Mouse (Mus musculus) testis, adult 2 months (tissue): ENCODE measurements around the gene Bsn. TPM values are rescaled to one million over a fixed set of nuclear protein-coding genes. Genes with fewer than 3 reads are reported as not detected.

Source experiments
- H3K27ac ChIP-seq: fragments of 200-500 bp; 2 replicates; pipeline ENCODE4 v1.5.1; 2012; ENCODE audit warnings: low read depth, low read length; ENCODE audit not compliant: control insufficient read depth, insufficient read depth
- H3K27me3 ChIP-seq: fragments of 200-500 bp; 2 replicates; pipeline ENCODE4 v1.6.1; 2012; ENCODE audit warnings: mild to moderate bottlenecking, low read length, moderate library complexity; ENCODE audit not compliant: control insufficient read depth, insufficient read depth
- H3K36me3 ChIP-seq: fragments of 200-500 bp; 2 replicates; pipeline ENCODE4 v1.6.1; 2012; ENCODE audit warnings: mild to moderate bottlenecking, low read length; ENCODE audit not compliant: control insufficient read depth, insufficient read depth
- H3K4me1 ChIP-seq: fragments of 200-500 bp; 2 replicates; pipeline ENCODE4 v1.6.1; 2012; ENCODE audit warnings: low read length; ENCODE audit not compliant: control insufficient read depth, insufficient read depth
- H3K4me3 ChIP-seq: fragments of 200-500 bp; 2 replicates; pipeline ENCODE4 v1.5.1; 2012; ENCODE audit warnings: low read depth, mild to moderate bottlenecking, low read length, moderate library complexity, mixed read lengths; ENCODE audit not compliant: control insufficient read depth
- CTCF ChIP-seq: fragments of 200-500 bp; IDR thresholded peaks from 2 replicates; pipeline ENCODE4 v1.5.1; 2012; ENCODE audit warnings: low read depth, mild to moderate bottlenecking, inconsistent platforms, low read length, moderate library complexity; ENCODE audit not compliant: control insufficient read depth, insufficient read depth, insufficient replicate concordance
- POLR2A ChIP-seq: fragments of 200-500 bp; IDR thresholded peaks from 2 replicates; pipeline ENCODE4 v1.6.1; 2012; ENCODE audit warnings: low read depth, mild to moderate bottlenecking, inconsistent platforms, low read length, moderate library complexity; ENCODE audit not compliant: control insufficient read depth
- polyA plus RNA-seq: library from polyadenylated mRNA; depleted of rRNA; stranded (reverse); fragments of >200 nt; gene quantifications from 2 replicates; pipeline ENCODE4 v1.2.3, GENCODE M21; 2012

The Bsn gene
- polyA plus RNA-seq, 1 experiment: 1.2 TPM

DNA sequence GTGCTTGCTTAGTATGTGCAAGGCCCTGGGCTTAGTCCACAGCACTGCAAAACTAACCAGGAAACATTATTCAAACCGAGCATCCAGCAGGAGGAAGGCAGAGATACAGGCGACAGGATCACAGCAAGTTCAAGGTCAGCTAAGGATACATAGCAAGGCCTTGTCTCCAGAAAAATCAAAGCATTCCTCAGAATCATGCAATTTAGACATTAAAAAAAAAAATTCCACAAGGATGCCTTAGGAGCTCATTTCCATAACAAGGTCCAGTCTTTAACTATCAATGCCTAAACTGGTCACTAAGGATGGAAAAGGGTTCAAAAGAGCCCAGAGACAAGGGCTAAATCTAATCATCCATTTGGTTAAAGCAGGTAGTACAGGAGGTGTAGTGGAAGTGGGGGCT, 35.0 kb upstream of the Bsn start:
- no peak overlapping the region for H3K27ac ChIP-seq
- H3K4me3 ChIP-seq: no peak overlapping the region

GRCm38 (mm10) chr9:108223633-108224032, 33.4 kb upstream of the Bsn start:
- Histone ChIP-seq H3K4me1 (no peaks in the 10 kb centered on the region), H3K36me3 (no peaks in the 10 kb centered on the region), H3K27ac (no peak overlapping the region), H3K27me3 (no peaks in the 10 kb centered on the region), H3K4me3 (no peak overlapping the region)
- TF ChIP-seq POLR2A (no peak), CTCF (no peak)

More for the DNA sequence above, 35.0 kb upstream of the Bsn start:
- Histone ChIP-seq H3K4me1 (no peaks in the 10 kb centered on the region), H3K36me3 (no peaks in the 10 kb centered on the region; the same call in 1 of the 2 replicates), H3K27me3 (no peaks in the 10 kb centered on the region)
- no peak for TF ChIP-seq CTCF
- TF ChIP-seq POLR2A: no peak

- no peak overlapping the region for H3K4me3 ChIP-seq
- TF ChIP-seq CTCF (no peak), POLR2A (no peak)
- H3K36me3 ChIP-seq: peaks cover 1% of the 10 kb centered on the region; the same call in 1 of the 2 replicates
- H3K27me3 ChIP-seq: no peaks in the 10 kb centered on the region
- H3K27ac ChIP-seq: no peak overlapping the region
- no peaks in the 10 kb centered on the region for H3K4me1 ChIP-seq
Measured at GRCm38 (mm10) chr9:108221566-108221965, 31.4 kb upstream of the Bsn start.

- no peak for TF ChIP-seq CTCF
- no peak for TF ChIP-seq POLR2A
Measured at GRCm38 (mm10) chr9:108220380-108220774, 30.2 kb upstream of the Bsn start.

DNA sequence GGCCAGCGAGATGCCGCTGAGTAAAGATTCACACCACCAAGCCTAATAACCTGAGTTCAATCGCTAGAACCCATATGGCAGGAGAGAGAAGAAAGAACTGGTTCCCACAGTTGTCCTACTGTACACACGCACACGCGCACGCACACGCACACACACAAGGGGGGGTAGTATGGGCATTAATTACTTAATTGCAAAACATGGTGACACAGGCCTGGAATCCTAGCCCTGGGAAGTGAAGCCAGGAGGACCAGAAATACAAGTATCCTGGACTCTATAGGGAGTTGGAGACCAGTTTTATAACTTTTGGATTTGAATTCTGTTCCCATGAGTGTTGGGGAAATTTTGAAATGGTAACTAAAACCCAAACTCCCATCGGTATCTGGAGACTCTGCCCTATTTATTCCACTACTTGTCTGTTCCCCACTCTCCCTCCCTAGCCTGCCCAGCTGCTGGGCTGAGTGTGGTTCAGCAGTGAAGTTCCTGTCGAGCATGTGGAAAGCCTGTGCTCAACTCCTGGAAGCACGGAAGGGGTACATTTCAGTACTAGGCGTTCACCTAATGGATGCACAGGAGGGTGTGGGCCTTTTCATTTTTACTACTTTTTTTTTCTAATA, 29.7 kb upstream of the Bsn start:
- no peaks in the 10 kb centered on the region for H3K27me3 ChIP-seq
- H3K36me3 ChIP-seq: peaks cover 1% of the 10 kb centered on the region; the same call in 1 of the 2 replicates
- TF ChIP-seq CTCF: no peak
- TF ChIP-seq POLR2A: no peak
- H3K4me3 ChIP-seq: no peak overlapping the region
- no peaks in the 10 kb centered on the region for H3K4me1 ChIP-seq
- no peak overlapping the region for H3K27ac ChIP-seq

More at GRCm38 (mm10) chr9:108220380-108220774, 30.2 kb upstream of the Bsn start:
- Histone ChIP-seq H3K36me3 (peaks cover 1% of the 10 kb centered on the region; the same call in 1 of the 2 replicates), H3K27me3 (no peaks in the 10 kb centered on the region), H3K4me1 (no peaks in the 10 kb centered on the region), H3K27ac (no peak overlapping the region), H3K4me3 (no peak overlapping the region)

GRCm38 (mm10) chr9:108217936-108218543, 27.9 kb upstream of the Bsn start:
- Histone ChIP-seq H3K4me1 (no peaks in the 10 kb centered on the region), H3K27ac (no peak overlapping the region), H3K27me3 (no peaks in the 10 kb centered on the region), H3K4me3 (no peak overlapping the region), H3K36me3 (peaks cover 1% of the 10 kb centered on the region; the same call in 1 of the 2 replicates)
- no peak for TF ChIP-seq POLR2A
- no peak for TF ChIP-seq CTCF

GRCm38 (mm10) chr9:108217406-108217805, 27.2 kb upstream of the Bsn start:
- TF ChIP-seq CTCF (no peak), POLR2A (no peak)
- Histone ChIP-seq H3K4me3 (no peak overlapping the region), H3K4me1 (no peaks in the 10 kb centered on the region), H3K27ac (no peak overlapping the region), H3K27me3 (no peaks in the 10 kb centered on the region), H3K36me3 (peaks cover 1% of the 10 kb centered on the region; the same call in 1 of the 2 replicates)

DNA sequence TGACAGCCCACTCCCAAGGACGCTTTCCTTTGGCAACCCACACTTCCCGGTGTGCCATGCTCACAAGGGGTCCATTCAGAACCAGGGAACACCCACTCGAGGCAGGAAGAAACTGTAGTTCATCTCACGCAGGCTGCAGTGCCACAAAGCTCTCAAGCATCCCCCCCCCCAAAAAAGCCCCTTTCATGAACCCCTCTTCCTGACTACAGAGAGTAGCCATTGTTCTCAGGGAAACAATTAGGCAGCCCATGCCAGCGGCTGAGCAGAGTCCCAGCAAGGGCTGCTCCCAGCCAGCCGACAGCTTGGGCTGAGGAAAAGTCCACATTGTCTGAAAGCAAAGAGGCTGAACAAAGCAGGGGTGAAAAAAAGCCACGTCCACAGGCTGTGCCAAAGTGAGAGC, 22.9 kb upstream of the Bsn start:
- no peaks in the 10 kb centered on the region for H3K4me1 ChIP-seq
- no peaks in the 10 kb centered on the region for H3K27me3 ChIP-seq
- TF ChIP-seq CTCF: no peak
- no peak for TF ChIP-seq POLR2A
- no peak overlapping the region for H3K4me3 ChIP-seq
- no peak overlapping the region for H3K27ac ChIP-seq
- peaks cover 2% of the 10 kb centered on the region for H3K36me3 ChIP-seq
